ENCODE assay signal across 21 mouse cellular contexts in genomic region chr17:71705113-71705512, GRCm38 (mm10). TPM values are rescaled to one million over a fixed set of nuclear protein-coding genes. Genes with fewer than 3 reads are reported as not detected.
A peak's percentile ranks its signal among the peaks of the same experiment; 100 is the strongest.
DNase-seq lines count a peak whose midpoint lies in the region; ATAC-seq and TF ChIP-seq lines count a peak whose summit lies in the region.
"Had no signal": no experiment of that assay in that cellular context is flagged by ENCODE, and none has a peak within 500 bp of the region (broad histone marks: within the 10 kb centered on the region; RNA-seq: fewer than 3 reads in every experiment).

No protein-coding gene starts in this region.

- peak overlapping the region; percentile 54 for H3K27ac ChIP-seq in heart, adult 2 months
- peak overlapping the region; percentile 76 for H3K27ac ChIP-seq in heart, embryonic 13.5 days (replicated peaks)
- H3K27ac ChIP-seq in heart, embryonic 15.5 days = peak overlapping the region; percentile 74
- peak overlapping the region; percentile 15; the same call in 1 of the 2 replicates for H3K27ac ChIP-seq in heart, postnatal 0 days (ENCODE audit: low read depth)
- H3K27ac ChIP-seq in liver, postnatal 0 days (ENCODE audit: low read depth) = no peak overlapping the region
- H3K27ac ChIP-seq: embryonic facial prominence, embryonic 13.5 days; forebrain, embryonic 12.5 days; hindbrain, embryonic 13.5 days; hindbrain, postnatal 0 days had no signal

- DNase-seq in heart, adult 2 months = peak in 1 of 2 experiments; percentile 31
- no peak for DNase-seq in heart, adult 8-10 months (ENCODE audit: low spot score)
- no peak for DNase-seq in heart, postnatal 14 days
- DNase-seq in heart, postnatal 0 days (ENCODE audit: low spot score) = no peak
- DNase-seq in liver, postnatal 0 days = no peak
- DNase-seq: adrenal gland, adult 2 months; adrenal gland, postnatal 25 days; cerebellum, adult 18-20 months; cerebellum, adult 9-11 months; cerebellum, postnatal 36 days; kidney, adult 18-20 months had no signal

- TF ChIP-seq CTCF in heart, adult 2 months (IDR thresholded peaks at IDR 0.05) = no peak
- TF ChIP-seq CTCF in heart, postnatal 0 days (IDR thresholded peaks at IDR 0.05; ENCODE audit: low read depth) = no peak
- no peak for TF ChIP-seq CTCF in liver, postnatal 0 days (IDR thresholded peaks at IDR 0.05; ENCODE audit: low read depth)

- TF ChIP-seq POLR2A in heart, adult 2 months (IDR thresholded peaks at IDR 0.05; ENCODE audit: insufficient read depth, low read depth, low read length) = no peak

- no peaks in the 10 kb centered on the region for H3K36me3 ChIP-seq in heart, adult 2 months (ENCODE audit: control insufficient read depth, insufficient read depth, low read length)
- H3K36me3 ChIP-seq in heart, embryonic 13.5 days = no peaks in the 10 kb centered on the region
- H3K36me3 ChIP-seq in heart, embryonic 15.5 days = no peaks in the 10 kb centered on the region
- no peaks in the 10 kb centered on the region for H3K36me3 ChIP-seq in heart, postnatal 0 days (replicated peaks; ENCODE audit: control insufficient read depth, insufficient read depth, low read length)
- H3K36me3 ChIP-seq in liver, postnatal 0 days (replicated peaks; ENCODE audit: insufficient read depth, low read length) = no peaks in the 10 kb centered on the region
- H3K36me3 ChIP-seq: embryonic facial prominence, embryonic 13.5 days; forebrain, embryonic 12.5 days; hindbrain, embryonic 13.5 days had no signal

- no peak overlapping the region for H3K4me3 ChIP-seq in heart, adult 2 months
- H3K4me3 ChIP-seq in heart, embryonic 13.5 days = no peak overlapping the region
- H3K4me3 ChIP-seq in heart, embryonic 15.5 days = no peak overlapping the region
- H3K4me3 ChIP-seq in heart, postnatal 0 days (ENCODE audit: low read depth, low read length) = no peak overlapping the region
- H3K4me3 ChIP-seq in liver, postnatal 0 days (ENCODE audit: low read depth, low read length) = no peak overlapping the region
- H3K4me3 ChIP-seq: embryonic facial prominence, embryonic 13.5 days; forebrain, embryonic 12.5 days; hindbrain, embryonic 13.5 days had no signal

- peaks cover 4% of the 10 kb centered on the region; the same call in 1 of the 2 replicates for H3K4me1 ChIP-seq in heart, adult 2 months (ENCODE audit: control insufficient read depth, insufficient read depth, low read length)
- peaks cover 32% of the 10 kb centered on the region for H3K4me1 ChIP-seq in heart, embryonic 13.5 days
- peaks cover 29% of the 10 kb centered on the region for H3K4me1 ChIP-seq in heart, embryonic 15.5 days (replicated peaks)
- H3K4me1 ChIP-seq in heart, postnatal 0 days (ENCODE audit: control insufficient read depth, insufficient read depth) = 0 out of 2 replicates have a peak, but pooled peaks cover 14% of the 10 kb centered on the region
- no peaks in the 10 kb centered on the region for H3K4me1 ChIP-seq in liver, postnatal 0 days (ENCODE audit: insufficient read depth)
- H3K4me1 ChIP-seq: embryonic facial prominence, embryonic 13.5 days had no signal

- H3K9me3 ChIP-seq in heart, embryonic 13.5 days = peaks cover 5% of the 10 kb centered on the region
- no peaks in the 10 kb centered on the region for H3K9me3 ChIP-seq in heart, embryonic 15.5 days (replicated peaks)
- H3K9me3 ChIP-seq in heart, postnatal 0 days (replicated peaks; ENCODE audit: control insufficient read depth, low read length) = no peaks in the 10 kb centered on the region
- no peaks in the 10 kb centered on the region for H3K9me3 ChIP-seq in liver, postnatal 0 days (ENCODE audit: low read length)
- H3K9me3 ChIP-seq: forebrain, embryonic 12.5 days; hindbrain, embryonic 13.5 days had no signal

- intact Hi-C loops in heart, adult 2 months (cut with DNase I) = no loop called here
- intact Hi-C loops in heart, postnatal 14 days (cut with DNase I) = no loop called here

- WGBS in heart, adult 2 months = 44% methylated on average over 1 of the region's 1 CpGs
- 28% methylated on average over 1 of the region's 1 CpGs for WGBS in heart, embryonic 13.5 days
- WGBS in heart, embryonic 15.5 days = 42% methylated on average over 1 of the region's 1 CpGs
- WGBS in heart, postnatal 0 days = 26% methylated on average over 1 of the region's 1 CpGs
- WGBS in liver, postnatal 0 days (ENCODE audit: insufficient replicate concordance) = 56% methylated on average over 1 of the region's 1 CpGs

- 0 out of 2 replicates have a peak, but pooled peaks have one; percentile 53 for TF ChIP-seq EP300 in heart, adult 2 months (IDR thresholded peaks at IDR 0.05; ENCODE audit: insufficient read depth, low read depth, low read length)
- TF ChIP-seq EP300 in heart, postnatal 0 days (IDR thresholded peaks at IDR 0.05; ENCODE audit: low read depth) = no peak
- no peak for TF ChIP-seq EP300 in liver, postnatal 0 days (IDR thresholded peaks at IDR 0.05; ENCODE audit: low read depth)

- no peaks in the 10 kb centered on the region for H3K27me3 ChIP-seq in heart, adult 2 months (ENCODE audit: control insufficient read depth, insufficient read depth, low read length)
- no peaks in the 10 kb centered on the region for H3K27me3 ChIP-seq in heart, embryonic 13.5 days (replicated peaks)
- no peaks in the 10 kb centered on the region for H3K27me3 ChIP-seq in heart, embryonic 15.5 days
- no peaks in the 10 kb centered on the region for H3K27me3 ChIP-seq in heart, postnatal 0 days (ENCODE audit: control insufficient read depth, insufficient read depth, low read length)
- no peaks in the 10 kb centered on the region for H3K27me3 ChIP-seq in liver, postnatal 0 days (ENCODE audit: insufficient read depth, low read length)
- H3K27me3 ChIP-seq: embryonic facial prominence, embryonic 13.5 days; forebrain, embryonic 12.5 days had no signal

- H3K9ac ChIP-seq in heart, adult 2 months (ENCODE audit: low read depth, low read length) = no peak overlapping the region
- H3K9ac ChIP-seq in heart, embryonic 13.5 days = no peak overlapping the region
- no peak overlapping the region for H3K9ac ChIP-seq in heart, embryonic 15.5 days
- H3K9ac ChIP-seq in heart, postnatal 0 days (replicated peaks; ENCODE audit: low read depth, low read length) = no peak overlapping the region
- H3K9ac ChIP-seq in liver, postnatal 0 days (replicated peaks) = no peak overlapping the region
- H3K9ac ChIP-seq: forebrain, embryonic 12.5 days; hindbrain, embryonic 13.5 days had no signal

- no peak for ATAC-seq in heart, embryonic 13.5 days (ENCODE audit: extremely low read depth, insufficient number of reproducible peaks, low FRiP score, low TSS enrichment)
- no peak for ATAC-seq in heart, embryonic 15.5 days (replicated peaks; ENCODE audit: insufficient number of reproducible peaks, insufficient read depth, low FRiP score, low read depth)
- ATAC-seq in heart, postnatal 0 days (ENCODE audit: insufficient read depth, low read depth) = peak; percentile 10; the same call in 1 of the 2 replicates
- ATAC-seq in liver, postnatal 0 days = no peak
- ATAC-seq: forebrain, embryonic 16.5 days; hindbrain, postnatal 0 days had no signal

- no peak overlapping the region for H3K4me2 ChIP-seq in heart, embryonic 13.5 days
- H3K4me2 ChIP-seq in heart, embryonic 15.5 days = no peak overlapping the region
- H3K4me2 ChIP-seq in heart, postnatal 0 days (ENCODE audit: low read depth, low read length) = no peak overlapping the region
- H3K4me2 ChIP-seq in liver, postnatal 0 days (ENCODE audit: low read depth, low read length) = no peak overlapping the region
- H3K4me2 ChIP-seq: embryonic facial prominence, embryonic 13.5 days; forebrain, embryonic 12.5 days; hindbrain, embryonic 13.5 days had no signal

- no peaks in the 10 kb centered on the region for H3K79me2 ChIP-seq in heart, adult 2 months (replicated peaks; ENCODE audit: control insufficient read depth, insufficient read depth, low read length)

RNA-seq across cellular contexts. Expression of gene Togaram2, which starts 32.1 kb away (rescaled TPM):
- total RNA-seq in heart, adult 2 months (2021) = 1 to 10 TPM; 5.4 to 5.5 TPM
- 5.3 and 5.9 TPM in 2 replicates for polyA plus RNA-seq in heart, adult 2 months (2012; rRNA removed)
- 1 to 10 TPM; 5.4 to 6.7 (median 5.6) TPM for total RNA-seq in heart, adult 8-10 months (2022)
- polyA plus RNA-seq in heart, embryonic 13.5 days (2015; fragmentation: Nextera tagmentation; extraction: Ambion mirVana) = 2.3 and 3.0 TPM in 2 replicates
- 1 to 10 TPM; 2.0 to 2.3 TPM for total RNA-seq in heart, postnatal 14 days (2021)
- 2.3 and 2.6 TPM in 2 replicates for polyA plus RNA-seq in heart, embryonic 15.5 days (2015; fragmentation: Nextera tagmentation; extraction: Ambion mirVana)
- 0.46 and 2.7 TPM in 2 replicates for total RNA-seq in heart, postnatal 0 days (2014; rRNA removed; ENCODE audit: low replicate concordance)
- 1.0 and 1.1 TPM in 2 replicates for polyA plus RNA-seq in heart, postnatal 0 days (2015; fragmentation: Nextera tagmentation; extraction: Ambion mirVana)
- polyA plus RNA-seq in liver, postnatal 0 days (2015; fragmentation: Nextera tagmentation; extraction: Ambion mirVana) = 0.04 TPM in 1 of 2 replicates, not detected in the other
- total RNA-seq: hematopoietic stem cell, adult 5-6 weeks had no signal
- polyA plus RNA-seq: adrenal gland, adult 2 months had no signal

RNA-seq across cellular contexts. Expression of gene Pcare, which starts 47.6 kb away (rescaled TPM):
- total RNA-seq in heart, adult 2 months (2021) = under 1 TPM; 0.26 to 0.45 TPM
- polyA plus RNA-seq in heart, adult 2 months (2012; rRNA removed) = 0.02 and 0.15 TPM in 2 replicates
- total RNA-seq in heart, adult 8-10 months (2022) = 1 to 10 TPM in 1 of 4 experiments, under 1 TPM in 3; 0.34 to 1.2 (median 0.61) TPM
- not detected in 2 replicates for polyA plus RNA-seq in heart, embryonic 13.5 days (2015; fragmentation: Nextera tagmentation; extraction: Ambion mirVana)
- total RNA-seq in heart, postnatal 14 days (2021) = under 1 TPM; 0.26 to 0.41 TPM
- polyA plus RNA-seq in heart, embryonic 15.5 days (2015; fragmentation: Nextera tagmentation; extraction: Ambion mirVana) = 0.03 TPM in 1 of 2 replicates, not detected in the other
- not detected in 2 replicates for total RNA-seq in heart, postnatal 0 days (2014; rRNA removed; ENCODE audit: low replicate concordance)
- 0.03 TPM in 1 of 2 replicates, not detected in the other for polyA plus RNA-seq in heart, postnatal 0 days (2015; fragmentation: Nextera tagmentation; extraction: Ambion mirVana)
- not detected in 2 replicates for polyA plus RNA-seq in liver, postnatal 0 days (2015; fragmentation: Nextera tagmentation; extraction: Ambion mirVana)
- total RNA-seq: adrenal gland, adult 2 months; adrenal gland, postnatal 25 days; hematopoietic stem cell, adult 5-6 weeks; hindbrain, postnatal 0 days had no signal
- polyA plus RNA-seq: adrenal gland, adult 2 months; embryonic facial prominence, embryonic 13.5 days; forebrain, embryonic 12.5 days; forebrain, embryonic 16.5 days; hindbrain, embryonic 13.5 days; hindbrain, postnatal 0 days; intestine, embryonic 14.5 days; kidney, embryonic 14.5 days had no signal
